Mouse (Mus musculus) mouse trophoblast stem cell (cell line): ENCODE data around the gene Myo10.

Source experiments
- in situ Hi-C, 2 experiments: fragments of 300-500 bp; cut with MseI, MboI; formaldehyde crosslinking; loops; 2 replicates in 1 of 2; 3 replicates in 1 of 2; pipeline ENCODE4 v1.15.1; 2025

Gene Myo10

GRCm38 (mm10) chr15:25651820-25652219 lies 29.5 kb downstream of the Myo10 start:
- in situ Hi-C loops, result no loop called here

- in situ Hi-C loops, result no loop called here
Observed at GRCm38 (mm10) chr15:25652368-25652767, 30.0 kb downstream of the Myo10 start.

- in situ Hi-C loops, result no loop called here
Observed at GRCm38 (mm10) chr15:25652933-25653332, 30.6 kb downstream of the Myo10 start.

GRCm38 (mm10) chr15:25653680-25654079 lies 31.4 kb downstream of the Myo10 start:
- in situ Hi-C loops, result no loop called here

- in situ Hi-C loops, result no loop called here
Observed at GRCm38 (mm10) chr15:25662833-25663519, 40.7 kb downstream of the Myo10 start.

- in situ Hi-C loops, result no loop called here
Observed at GRCm38 (mm10) chr15:25669283-25670247, 47.2 kb downstream of the Myo10 start.

GRCm38 (mm10) chr15:25673231-25673980 lies 51.1 kb downstream of the Myo10 start:
- in situ Hi-C loops, result no loop called here

GRCm38 (mm10) chr15:25674099-25674931 lies 52.0 kb downstream of the Myo10 start:
- in situ Hi-C loops, result no loop called here

GRCm38 (mm10) chr15:25674932-25675250 lies 52.6 kb downstream of the Myo10 start:
- in situ Hi-C loops, result no loop called here

- in situ Hi-C loops, result no loop called here
Observed at GRCm38 (mm10) chr15:25675359-25675758, 53.0 kb downstream of the Myo10 start.

- in situ Hi-C loops, result no loop called here
Observed at GRCm38 (mm10) chr15:25676056-25676785, 53.9 kb downstream of the Myo10 start.

- in situ Hi-C loops, result no loop called here
Observed at GRCm38 (mm10) chr15:25679081-25679480, 56.8 kb downstream of the Myo10 start.

- in situ Hi-C loops, result no loop called here
Observed at GRCm38 (mm10) chr15:25679616-25680015, 57.3 kb downstream of the Myo10 start.

- in situ Hi-C loops, result no loop called here
Observed at GRCm38 (mm10) chr15:25680269-25680818, 58.0 kb downstream of the Myo10 start.

GRCm38 (mm10) chr15:25682953-25683507 lies 60.7 kb downstream of the Myo10 start:
- in situ Hi-C loops, result no loop called here

- in situ Hi-C loops, result no loop called here
Observed at GRCm38 (mm10) chr15:25685186-25685585, 62.9 kb downstream of the Myo10 start.

GRCm38 (mm10) chr15:25688424-25689283 lies 66.3 kb downstream of the Myo10 start:
- in situ Hi-C loops, result no loop called here

- in situ Hi-C loops, result no loop called here
Observed at GRCm38 (mm10) chr15:25689477-25689876, 67.2 kb downstream of the Myo10 start.
